Mouse (Mus musculus) bone marrow macrophage, adult 2 months (primary cell): ENCODE results near the gene Dgka.

Experiments
- CTCF ChIP-seq: IDR thresholded peaks from 2 replicates; pipeline ENCODE4 v1.5.1; 2012; ENCODE audit warnings: low read depth, mild to moderate bottlenecking, low read length, moderate library complexity
- POLR2A ChIP-seq: IDR thresholded peaks from 2 replicates; pipeline ENCODE4 v1.6.1; 2012; ENCODE audit warnings: mild to moderate bottlenecking, low read depth, low read length, borderline replicate concordance

- TF ChIP-seq POLR2A: no peak
- TF ChIP-seq CTCF: no peak
These were observed 48.5 kb downstream of the Dgka start, which contains the start of gene Rab5b for GRCm38 (mm10) chr10:128695992-128696807.
